Mouse (Mus musculus): ENCODE measurements around the gene Ptprn2.

DNA sequence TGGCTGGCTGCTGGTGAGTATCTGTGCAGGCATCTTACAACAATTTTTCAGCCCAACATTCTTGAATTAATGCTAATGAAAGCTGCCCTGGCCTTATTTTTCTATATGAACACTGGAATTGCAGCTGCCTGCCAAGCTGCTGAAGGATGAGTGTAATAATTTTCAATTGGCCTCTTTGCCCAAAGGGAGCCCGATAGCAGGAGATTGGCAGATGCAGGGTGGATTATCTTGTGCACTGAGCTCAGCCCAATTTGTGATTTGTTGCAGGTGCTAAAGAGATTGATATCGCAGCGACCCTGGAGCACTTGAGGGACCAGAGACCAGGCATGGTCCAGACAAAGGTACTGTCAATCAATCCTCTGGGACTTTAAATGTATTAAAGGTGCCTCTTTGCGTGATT is 783.8 kb downstream of the Ptprn2 start:
- no peak for TF ChIP-seq CTCF (IDR thresholded peaks at IDR 0.05; ENCODE audit: control insufficient read depth, insufficient read depth, insufficient replicate concordance, low read depth, low read length)
- no peak for TF ChIP-seq POLR2A (IDR thresholded peaks at IDR 0.05; ENCODE audit: control insufficient read depth, low read depth, low read length)
